Mouse (Mus musculus): ENCODE measurements around the gene Slc8b1. TPM values are rescaled to one million over a fixed set of nuclear protein-coding genes. Genes with fewer than 3 reads are reported as not detected.

Slc8b1 gene
- polyA plus RNA-seq, 1 experiment from 2014 or later, result 6.6 TPM

Other genes starting within 250 kb of the Slc8b1 start
- 0.05 TPM in 1 of 2 replicates, not detected in the other for gene Lhx5, start 79.5 kb upstream of the Slc8b1 start, polyA plus RNA-seq (2015; fragmentation: Nextera tagmentation; extraction: Ambion mirVana)
- 7.3 and 7.6 TPM in 2 replicates for gene Sdsl, start 38.4 kb upstream of the Slc8b1 start, polyA plus RNA-seq (2015; fragmentation: Nextera tagmentation; extraction: Ambion mirVana)
- gene Sds, start 34.6 kb upstream of the Slc8b1 start, polyA plus RNA-seq (2015; fragmentation: Nextera tagmentation; extraction: Ambion mirVana), result not detected in 2 replicates
- gene Plbd2, start 7.5 kb upstream of the Slc8b1 start, polyA plus RNA-seq (2015; fragmentation: Nextera tagmentation; extraction: Ambion mirVana), result 52.6 and 56.1 TPM in 2 replicates
- 18.6 and 20.3 TPM in 2 replicates for gene Tpcn1, start 77.5 kb downstream of the Slc8b1 start, polyA plus RNA-seq (2015; fragmentation: Nextera tagmentation; extraction: Ambion mirVana)
- 0.34 and 0.64 TPM in 2 replicates for gene Iqcd, start 77.8 kb downstream of the Slc8b1 start, polyA plus RNA-seq (2015; fragmentation: Nextera tagmentation; extraction: Ambion mirVana)
- 11.1 and 11.6 TPM in 2 replicates for gene Rita1, start 101.4 kb downstream of the Slc8b1 start, polyA plus RNA-seq (2015; fragmentation: Nextera tagmentation; extraction: Ambion mirVana)
- gene Ddx54, start 101.6 kb downstream of the Slc8b1 start, polyA plus RNA-seq (2015; fragmentation: Nextera tagmentation; extraction: Ambion mirVana), result 37.8 and 41.1 TPM in 2 replicates
- 0.44 and 0.59 TPM in 2 replicates for gene Cfap73, start 123.1 kb downstream of the Slc8b1 start, polyA plus RNA-seq (2015; fragmentation: Nextera tagmentation; extraction: Ambion mirVana)
- 0.05 and 0.27 TPM in 2 replicates for gene Rasal1, start 137.6 kb downstream of the Slc8b1 start, polyA plus RNA-seq (2015; fragmentation: Nextera tagmentation; extraction: Ambion mirVana)
- 2.5 and 3.8 TPM in 2 replicates for gene Dtx1, start 200.8 kb downstream of the Slc8b1 start, polyA plus RNA-seq (2015; fragmentation: Nextera tagmentation; extraction: Ambion mirVana)
- 0.30 and 0.34 TPM in 2 replicates for gene Oas2, start 238.7 kb downstream of the Slc8b1 start, polyA plus RNA-seq (2015; fragmentation: Nextera tagmentation; extraction: Ambion mirVana)

Measured in lung, embryonic 15.5 days (tissue).